Mouse (Mus musculus) liver, adult 2 months (tissue): ENCODE data around the gene 2210010C04Rik.

Experiments
- CTCF ChIP-seq: fragments of 200-500 bp; IDR thresholded peaks from 2 replicates; pipeline ENCODE4 v1.5.1; 2011; ENCODE audit warnings: low read depth, low read length, control low read depth
- POLR2A ChIP-seq: fragments of 200-500 bp; IDR thresholded peaks from 2 replicates; pipeline ENCODE4 v1.6.1; 2011; ENCODE audit warnings: low read length, control low read depth; ENCODE audit not compliant: insufficient read depth; ENCODE audit errors: extremely low read depth

GRCm38 (mm10) chr6:41048602-41049001, 13.3 kb upstream of the 2210010C04Rik start:
- no peak for TF ChIP-seq POLR2A
- no peak for TF ChIP-seq CTCF
